Mouse (Mus musculus): ENCODE measurements around the gene Avpi1.

DNA sequence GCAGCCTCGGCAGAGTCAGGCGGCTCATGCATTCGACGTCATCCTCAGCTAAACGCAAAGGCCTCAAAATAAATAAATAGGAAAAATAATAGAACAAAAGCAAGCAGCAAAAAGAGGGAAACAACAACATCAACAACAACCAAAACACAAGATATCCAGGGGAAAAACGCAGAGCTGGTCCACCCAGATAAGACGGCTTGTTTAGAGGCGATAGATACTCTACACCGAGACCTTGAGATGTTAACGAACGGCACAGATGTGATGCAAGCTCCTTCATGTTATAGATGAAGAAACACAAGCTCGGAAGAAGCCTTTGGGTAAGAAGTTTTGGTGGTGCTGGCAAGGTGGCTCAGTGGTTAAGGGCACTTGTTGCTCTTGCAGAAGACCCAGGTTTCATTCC lies 49.9 kb downstream of the Avpi1 start:
- TF ChIP-seq CTCF (IDR thresholded peaks at IDR 0.05; ENCODE audit: extremely low read depth, insufficient read depth, low read length) (no peak), POLR2A (IDR thresholded peaks at IDR 0.05; ENCODE audit: extremely low read depth, insufficient read depth, low read length) (no peak)
